Comparison of ENCODE assay signal across 8 mouse cellular contexts in genomic region chr9:92458059-92458402, GRCm38 (mm10). TPM values are rescaled to one million over a fixed set of nuclear protein-coding genes. Genes with fewer than 3 reads are reported as not detected.
DNase-seq lines count a peak whose midpoint lies in the region; ATAC-seq and TF ChIP-seq lines count a peak whose summit lies in the region.

No protein-coding gene starts in this region.

- ATAC-seq in heart, postnatal 0 days (ENCODE audit: insufficient read depth, low read depth), result 0 out of 2 replicates have a peak, but pooled peaks have one; percentile 37
- no peak; the same call in 1 of the 2 replicates for ATAC-seq in hindbrain, embryonic 14.5 days (ENCODE audit: low FRiP score)
- ATAC-seq in midbrain, embryonic 15.5 days (replicated peaks), result peak; percentile 75; the same call in 1 of the 2 replicates

- H3K9me3 ChIP-seq in heart, postnatal 0 days (replicated peaks; ENCODE audit: control insufficient read depth, low read length), result no peaks in the 10 kb centered on the region
- H3K9me3 ChIP-seq in hindbrain, embryonic 14.5 days (ENCODE audit: control insufficient read depth, low read length), result 0 out of 2 replicates have a peak, but pooled peaks cover 5% of the 10 kb centered on the region
- no peaks in the 10 kb centered on the region for H3K9me3 ChIP-seq in midbrain, embryonic 15.5 days

- no peaks in the 10 kb centered on the region for H3K36me3 ChIP-seq in heart, postnatal 0 days (replicated peaks; ENCODE audit: control insufficient read depth, insufficient read depth, low read length)
- no peaks in the 10 kb centered on the region for H3K36me3 ChIP-seq in hindbrain, embryonic 14.5 days (replicated peaks; ENCODE audit: control insufficient read depth, insufficient read depth)
- H3K36me3 ChIP-seq in midbrain, embryonic 15.5 days (replicated peaks), result no peaks in the 10 kb centered on the region

- TF ChIP-seq EP300 in heart, postnatal 0 days (IDR thresholded peaks at IDR 0.05; ENCODE audit: low read depth), result no peak

- 0 out of 2 replicates have a peak, but pooled peaks cover 6% of the 10 kb centered on the region for H3K4me1 ChIP-seq in heart, postnatal 0 days (ENCODE audit: control insufficient read depth, insufficient read depth)
- H3K4me1 ChIP-seq in bone marrow, adult 2 months (ENCODE audit: control insufficient read depth, insufficient read depth, low read length), result no peaks in the 10 kb centered on the region; the same call in 1 of the 2 replicates
- H3K4me1 ChIP-seq in hindbrain, embryonic 14.5 days (replicated peaks; ENCODE audit: control insufficient read depth, insufficient read depth, low read length), result peaks cover 3% of the 10 kb centered on the region; the same call in 1 of the 2 replicates
- H3K4me1 ChIP-seq in midbrain, embryonic 15.5 days, result peaks cover 3% of the 10 kb centered on the region

- no peaks in the 10 kb centered on the region for H3K27me3 ChIP-seq in heart, postnatal 0 days (ENCODE audit: control insufficient read depth, insufficient read depth, low read length)
- no peaks in the 10 kb centered on the region for H3K27me3 ChIP-seq in hindbrain, embryonic 14.5 days (ENCODE audit: control insufficient read depth, insufficient read depth, low read length)
- no peaks in the 10 kb centered on the region for H3K27me3 ChIP-seq in midbrain, embryonic 15.5 days (replicated peaks)

- TF ChIP-seq CTCF in heart, postnatal 0 days (IDR thresholded peaks at IDR 0.05; ENCODE audit: low read depth), result no peak
- no peak for TF ChIP-seq CTCF in bone marrow, adult 2 months (IDR thresholded peaks at IDR 0.05; ENCODE audit: control insufficient read depth, insufficient read depth, low read length)

- H3K9ac ChIP-seq in heart, postnatal 0 days (replicated peaks; ENCODE audit: low read depth, low read length), result peak overlapping the region; percentile 82
- H3K9ac ChIP-seq in hindbrain, embryonic 14.5 days, result peak overlapping the region; percentile 67
- H3K9ac ChIP-seq in midbrain, embryonic 15.5 days, result peak overlapping the region; percentile 38

- intact Hi-C loops in heart, postnatal 10 days (cut with DNase I), result loop anchor here (5.0 to 10.0 kb wide), 3 partner anchors 46 to 206 kb away; partner anchors contain the start of gene Plscr2

- H3K27ac ChIP-seq in heart, postnatal 0 days (ENCODE audit: low read depth), result peak overlapping the region; percentile 83
- peak overlapping the region; percentile 78; the same call in 1 of the 2 replicates for H3K27ac ChIP-seq in bone marrow, adult 2 months (ENCODE audit: control insufficient read depth, insufficient read depth, low read depth, low read length, poor library complexity)
- H3K27ac ChIP-seq in hindbrain, embryonic 14.5 days, result no peak overlapping the region
- no peak overlapping the region for H3K27ac ChIP-seq in midbrain, embryonic 15.5 days

- peak overlapping the region; percentile 80 for H3K4me3 ChIP-seq in heart, postnatal 0 days (ENCODE audit: low read depth, low read length)
- H3K4me3 ChIP-seq in bone marrow, adult 2 months (replicated peaks; ENCODE audit: control insufficient read depth, low read depth, low read length), result peak overlapping the region; percentile 57
- H3K4me3 ChIP-seq in hindbrain, embryonic 14.5 days (replicated peaks; ENCODE audit: low read length), result peak overlapping the region; percentile 56
- H3K4me3 ChIP-seq in midbrain, embryonic 15.5 days, result peak overlapping the region; percentile 56

- 0% methylated on average over 5 of the region's 5 CpGs for WGBS in heart, postnatal 0 days
- WGBS in bone marrow, adult 2 months, result 0% methylated on average over 5 of the region's 5 CpGs
- 0% methylated on average over 5 of the region's 5 CpGs for WGBS in hindbrain, embryonic 14.5 days
- 7% methylated on average over 5 of the region's 5 CpGs for WGBS in midbrain, embryonic 15.5 days

- no peak for TF ChIP-seq POLR2A in bone marrow, adult 2 months (IDR thresholded peaks at IDR 0.05; ENCODE audit: borderline replicate concordance, control insufficient read depth, low read depth, low read length)

- DNase-seq in heart, postnatal 0 days (ENCODE audit: low spot score), result no peak
- DNase-seq in heart, postnatal 10 days, result no peak
- DNase-seq in hindbrain, embryonic 14.5 days (ENCODE audit: low spot score), result no peak
- no peak for DNase-seq in layer of hippocampus, adult 18-20 months (ENCODE audit: low spot score in 2 of 2)
- DNase-seq in gastrocnemius, postnatal 10 days, result no peak
- DNase-seq in cerebellum, postnatal 36 days, result no peak

- H3K4me2 ChIP-seq in heart, postnatal 0 days (ENCODE audit: low read depth, low read length), result peak overlapping the region; percentile 88
- peak overlapping the region; percentile 98 for H3K4me2 ChIP-seq in hindbrain, embryonic 14.5 days (replicated peaks)
- peak overlapping the region; percentile 98 for H3K4me2 ChIP-seq in midbrain, embryonic 15.5 days

RNA-seq across cellular contexts. Expression of gene Plscr4, which starts 0.9 kb away (rescaled TPM):
- total RNA-seq in heart, postnatal 0 days (2014; rRNA removed; ENCODE audit: low replicate concordance), result 6.6 and 11.4 TPM in 2 replicates
- polyA plus RNA-seq in heart, postnatal 0 days (2015; fragmentation: Nextera tagmentation; extraction: Ambion mirVana), result 9.0 and 9.2 TPM in 2 replicates
- 10 to 100 TPM; 13.8 to 15.9 TPM for total RNA-seq in heart, postnatal 10 days (2021)
- polyA plus RNA-seq in bone marrow, adult 2 months (2011; ENCODE audit: insufficient read depth, insufficient read length, low replicate concordance, missing spikeins), result 1.7 and 2.5 TPM in 2 replicates
- polyA plus RNA-seq in hindbrain, embryonic 14.5 days (2014; fragmentation: Nextera tagmentation; extraction: Ambion mirVana), result 2.5 and 3.1 TPM in 2 replicates
- 0.97 and 1.2 TPM in 2 replicates for polyA plus RNA-seq in midbrain, embryonic 15.5 days (2015; fragmentation: Nextera tagmentation; extraction: Ambion mirVana)
- total RNA-seq in layer of hippocampus, adult 18-20 months (2021), result 1 to 10 TPM; 3.4 to 3.7 TPM
- 1 to 10 TPM; 5.3 to 6.5 TPM for total RNA-seq in gastrocnemius, postnatal 10 days (2021)

Comparison
In these comparisons a context has a peak if more than half of its experiments do, and no peak if none do; other contexts are left out.
1. H3K27ac ChIP-seq: peak in heart, postnatal 0 days (single experiment) and bone marrow, adult 2 months (single experiment); none in hindbrain, embryonic 14.5 days (single experiment) and midbrain, embryonic 15.5 days (single experiment).
2. Peak in every context shown above with its lines, with median percentiles within 50 percentile points of each other: H3K4me2 ChIP-seq, H3K4me3 ChIP-seq and H3K9ac ChIP-seq.